Mouse (Mus musculus) layer of hippocampus, adult 8-10 months (tissue): ENCODE data around the gene Gpr65. TPM values are rescaled to one million over a fixed set of nuclear protein-coding genes. Genes with fewer than 3 reads are reported as not detected.
"Not testable (repeated sequence)": the region's sequence is repeated elsewhere in the genome, so short reads cannot be mapped to it uniquely, and the experiment has no call there.

Experiments
- DNase-seq, 2 experiments: peaks; one replicate each; pipeline ENCODE4 v3.0.0; 2022; ENCODE audit warnings: low spot score in 2 of 2
- total RNA-seq, 4 experiments: library from RNA; stranded (reverse); gene quantifications; 2 replicates each; pipeline ENCODE4 v1.2.4; 2022

Gpr65 gene
- total RNA-seq, 4 experiments from 2014 or later, result 2.7 TPM; not detected in 2

DNA sequence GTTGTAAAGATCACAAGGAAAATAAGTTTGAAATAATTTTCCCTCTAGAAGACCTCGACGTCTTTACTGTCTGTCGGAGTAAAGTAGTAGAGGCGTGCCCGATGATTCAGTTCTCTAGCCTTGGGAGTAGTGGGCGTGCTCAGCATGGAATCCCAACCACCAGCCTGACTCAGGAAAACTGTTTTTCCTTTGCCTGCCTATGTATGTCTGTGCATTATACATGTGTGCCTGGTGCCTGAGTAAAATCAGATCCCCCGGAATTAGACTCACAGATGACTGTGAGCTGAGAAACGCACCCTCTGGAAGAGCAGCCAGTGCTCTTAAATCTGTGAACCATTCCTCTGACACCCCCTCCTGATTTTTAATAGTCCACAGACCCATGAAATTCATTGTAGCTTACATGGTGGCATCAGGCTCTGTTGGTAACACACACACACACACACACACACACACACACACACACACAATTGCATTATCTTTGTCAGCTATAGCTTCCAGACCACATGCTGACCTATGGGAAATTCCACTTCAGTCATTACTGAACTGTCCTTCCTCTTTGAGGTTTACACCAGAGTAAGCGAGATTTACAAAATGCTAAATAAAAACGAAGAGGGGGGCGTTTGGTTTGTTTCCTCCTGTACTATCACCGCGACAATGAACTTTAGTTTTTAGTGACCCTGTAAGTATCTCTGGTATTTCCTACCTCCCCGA lies 14.5 kb downstream of the Gpr65 start:
- DNase-seq, result no peak

DNA sequence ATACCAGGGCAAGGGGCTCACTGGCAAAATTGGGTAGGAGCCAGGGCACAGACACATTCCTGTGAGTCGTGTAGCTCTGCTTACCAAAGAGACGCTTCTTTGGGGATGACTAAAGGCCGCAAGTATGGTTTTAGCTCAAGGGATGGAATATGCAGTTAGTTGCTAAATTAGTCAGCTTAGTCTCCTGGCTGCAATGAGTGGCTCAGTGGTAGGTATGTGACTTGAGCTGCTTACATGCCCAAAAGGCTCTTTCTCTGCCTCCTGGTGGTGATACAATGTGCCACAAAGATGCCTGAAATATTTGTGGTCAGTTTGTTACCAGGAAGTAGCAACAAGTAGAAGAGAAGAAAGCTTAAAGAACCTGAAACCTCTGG lies 15.0 kb downstream of the Gpr65 start:
- DNase-seq, result no peak

DNA sequence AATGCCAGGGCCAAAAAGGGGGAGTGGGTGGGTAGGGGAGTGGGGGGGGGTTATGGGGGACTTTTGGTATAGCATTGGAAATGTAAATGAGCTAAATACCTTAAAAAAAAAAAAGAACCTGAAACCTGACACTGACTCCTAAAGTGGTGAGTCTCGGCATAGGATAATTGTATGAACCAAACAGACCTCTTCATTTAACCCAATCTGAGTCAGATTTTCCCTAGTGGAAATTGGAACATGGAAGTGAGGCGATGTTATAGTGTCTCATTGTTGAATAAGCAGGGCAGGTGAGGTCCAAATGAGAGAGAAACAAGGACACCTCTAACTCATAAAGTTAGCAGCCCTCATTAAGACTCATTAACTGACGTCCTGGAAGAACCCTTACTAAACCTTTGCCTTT lies 16.0 kb downstream of the Gpr65 start:
- no peak for DNase-seq

DNA sequence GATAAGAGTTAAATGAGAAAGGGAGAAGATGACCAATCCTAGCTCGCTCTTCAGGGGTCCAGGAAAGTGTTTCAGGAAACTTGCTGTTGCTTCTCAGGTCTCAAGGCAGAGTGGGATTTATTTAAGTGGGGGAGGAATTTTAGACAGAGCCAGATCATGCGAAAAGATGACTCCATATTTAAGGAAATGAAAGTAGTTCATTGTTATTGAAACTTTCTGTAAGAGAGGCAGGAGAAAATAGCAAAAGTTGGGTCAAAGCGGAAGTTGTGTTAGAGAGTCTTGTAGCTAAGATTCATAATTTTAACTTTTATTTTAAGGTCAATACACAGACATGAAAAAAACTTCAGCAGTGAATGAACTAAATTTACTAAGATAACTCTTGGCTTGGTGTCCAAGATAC lies 22.0 kb downstream of the Gpr65 start:
- no peak for DNase-seq

DNA sequence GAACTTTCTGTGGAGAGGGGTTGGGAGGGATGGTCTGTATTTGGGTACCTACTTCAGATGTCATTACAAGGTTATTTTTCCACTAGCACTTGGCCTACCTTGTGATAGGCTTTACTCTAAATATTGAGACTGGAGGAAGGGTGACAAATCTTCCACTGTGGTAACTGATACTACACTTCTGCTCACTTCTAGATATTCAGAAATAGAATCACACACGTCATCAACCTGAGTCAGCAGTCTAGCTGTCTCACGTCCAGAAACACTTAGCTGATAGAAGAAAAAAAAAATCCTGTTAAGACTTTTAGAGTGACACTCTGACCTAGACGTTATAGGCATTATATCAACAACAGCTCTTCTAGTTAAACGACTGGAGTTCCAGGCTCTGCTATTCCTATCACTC lies 23.8 kb downstream of the Gpr65 start:
- no peak for DNase-seq

DNA sequence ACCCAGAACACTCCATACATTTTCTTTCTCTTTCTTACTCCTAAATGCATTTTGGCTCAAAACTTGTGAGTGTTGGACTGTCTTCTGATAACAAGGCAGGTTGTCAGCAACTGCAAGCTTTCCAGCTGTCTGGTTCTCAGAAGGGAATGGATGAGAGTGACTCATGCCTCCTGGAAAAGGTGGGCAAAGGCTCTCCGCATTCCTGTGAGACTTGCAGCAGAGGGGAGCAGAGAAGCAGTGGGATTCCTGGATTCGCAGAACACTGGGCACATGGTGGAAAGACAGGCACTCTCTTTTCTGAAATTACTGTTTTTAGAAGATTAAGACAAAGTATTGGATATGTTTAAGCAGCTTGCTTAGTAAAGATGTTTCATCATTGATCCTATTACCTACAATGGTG lies 25.8 kb downstream of the Gpr65 start:
- no peak for DNase-seq

DNA sequence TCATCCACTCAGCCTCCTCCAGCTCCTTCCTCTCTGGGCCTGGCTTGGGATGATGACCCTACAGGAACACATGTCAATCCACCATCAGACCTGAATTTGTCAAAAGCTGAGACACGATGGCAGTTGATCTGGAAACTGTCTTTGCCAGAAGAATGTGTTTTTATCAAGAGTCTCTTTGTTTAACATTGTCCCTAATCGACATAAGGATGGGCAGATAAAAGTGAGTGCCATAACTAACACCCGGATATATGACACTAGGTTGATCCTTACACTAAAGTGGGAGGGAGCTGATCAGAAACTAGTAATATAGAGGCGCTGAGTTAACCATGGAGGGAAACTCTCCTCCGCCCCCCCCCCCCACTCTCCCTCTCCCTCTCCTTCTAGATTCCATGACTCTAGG lies 33.5 kb downstream of the Gpr65 start:
- DNase-seq, result no peak

DNA sequence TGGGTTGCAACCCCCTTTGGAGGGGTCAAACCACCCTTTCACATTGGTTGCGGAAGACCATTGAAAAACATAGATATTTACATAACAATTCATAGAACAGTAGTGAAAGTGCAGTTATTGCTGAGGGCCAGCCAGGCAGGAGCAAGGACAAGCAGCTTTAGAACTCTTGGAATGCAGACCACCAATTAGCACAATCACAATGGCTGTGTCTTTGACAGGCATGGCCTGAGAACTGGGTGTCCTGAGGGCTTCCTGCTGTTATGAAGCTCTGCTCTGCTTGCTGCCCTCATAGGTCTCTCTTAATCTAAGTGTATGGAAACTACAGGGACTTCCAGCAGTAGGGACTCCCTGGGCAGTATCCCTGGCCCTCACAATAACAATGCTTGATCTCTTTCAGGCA lies 34.6 kb downstream of the Gpr65 start:
- DNase-seq, result no peak

DNA sequence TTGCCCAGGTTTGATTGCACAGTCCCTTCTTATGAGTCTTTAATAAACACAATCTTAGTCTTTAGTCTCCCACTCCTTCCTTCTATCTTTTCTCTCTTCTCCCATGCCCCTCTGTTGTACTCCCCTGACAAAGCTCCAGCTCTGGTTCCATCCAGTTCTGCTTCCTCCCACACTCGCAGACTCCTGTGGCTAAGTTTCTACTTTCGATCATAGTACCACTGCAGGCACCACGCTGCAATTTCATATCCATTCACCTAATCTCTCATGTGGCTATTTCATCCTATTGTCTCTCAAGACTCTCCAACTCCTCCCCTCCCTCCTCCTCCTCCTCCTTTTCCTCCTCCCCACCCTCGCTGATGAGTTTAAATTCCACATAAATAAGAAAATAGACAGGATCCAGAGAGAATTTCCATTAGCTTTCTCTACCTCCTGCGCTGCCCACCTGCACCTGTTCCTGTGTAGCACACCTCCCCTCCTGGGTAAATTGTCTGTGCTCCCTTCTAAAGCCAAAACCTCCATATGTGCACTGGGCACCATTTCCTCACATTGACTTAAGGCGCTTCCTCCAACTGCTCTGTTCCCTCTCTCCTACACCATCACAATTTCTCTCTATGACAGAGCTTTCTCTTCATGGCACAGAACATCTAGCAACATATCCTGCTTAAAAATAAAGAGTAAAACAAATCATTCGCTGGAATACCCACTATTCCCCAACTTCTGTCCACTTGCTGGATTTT lies 38.9 kb downstream of the Gpr65 start:
- peak; percentile 14 to 17 for DNase-seq

DNA sequence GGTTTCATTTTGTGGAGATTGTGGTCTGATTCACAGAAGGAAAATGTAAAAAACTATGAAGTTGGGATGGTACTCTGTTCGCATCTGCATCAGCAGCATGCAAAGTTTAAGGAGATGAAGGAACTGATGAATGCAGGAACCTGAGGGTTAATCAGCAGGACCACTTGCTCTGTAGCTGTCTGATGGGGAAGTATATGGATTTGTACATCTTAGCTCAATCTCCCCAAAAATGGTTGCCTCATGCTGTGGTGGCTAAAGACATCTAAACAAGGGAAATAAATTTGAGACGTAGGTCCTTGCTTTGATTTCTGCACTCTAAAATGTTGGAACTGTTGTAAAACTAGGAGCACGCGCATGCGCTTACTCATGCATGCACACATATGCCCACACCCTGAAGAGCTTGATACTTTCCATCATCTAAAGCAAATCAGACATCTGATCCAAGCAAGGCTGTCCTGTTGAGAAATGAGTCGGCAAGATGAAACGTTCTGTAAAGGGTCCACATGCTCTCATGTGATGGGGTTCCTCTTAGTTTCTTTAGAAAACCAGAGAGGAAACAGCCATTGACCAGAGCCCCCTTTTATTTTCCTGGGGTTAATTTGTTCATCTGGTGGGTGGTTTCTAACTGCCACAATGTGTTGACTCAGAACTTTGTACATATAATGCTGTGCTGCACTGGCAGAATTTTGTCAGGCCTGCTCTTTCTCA lies 43.1 kb downstream of the Gpr65 start:
- no peak for DNase-seq

DNA sequence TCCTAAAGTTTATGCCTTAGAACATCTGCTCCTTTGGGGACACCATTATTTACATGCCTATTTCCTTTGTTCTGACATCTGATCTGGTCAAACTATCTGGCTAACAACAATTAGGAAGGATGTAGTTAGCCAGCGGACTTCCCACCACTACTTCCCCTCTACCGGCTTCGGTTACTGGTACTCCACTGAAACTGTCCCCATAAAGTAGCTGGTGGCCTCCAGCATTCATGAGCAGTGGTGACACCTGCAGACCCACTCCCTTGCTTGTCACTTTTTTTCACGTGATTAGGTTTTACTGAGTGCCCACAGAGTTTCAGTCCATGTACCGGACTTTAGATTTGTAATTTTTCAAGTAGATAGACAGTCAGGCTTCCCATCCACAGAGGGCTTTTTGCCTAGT lies 47.5 kb downstream of the Gpr65 start:
- DNase-seq, result no peak

DNA sequence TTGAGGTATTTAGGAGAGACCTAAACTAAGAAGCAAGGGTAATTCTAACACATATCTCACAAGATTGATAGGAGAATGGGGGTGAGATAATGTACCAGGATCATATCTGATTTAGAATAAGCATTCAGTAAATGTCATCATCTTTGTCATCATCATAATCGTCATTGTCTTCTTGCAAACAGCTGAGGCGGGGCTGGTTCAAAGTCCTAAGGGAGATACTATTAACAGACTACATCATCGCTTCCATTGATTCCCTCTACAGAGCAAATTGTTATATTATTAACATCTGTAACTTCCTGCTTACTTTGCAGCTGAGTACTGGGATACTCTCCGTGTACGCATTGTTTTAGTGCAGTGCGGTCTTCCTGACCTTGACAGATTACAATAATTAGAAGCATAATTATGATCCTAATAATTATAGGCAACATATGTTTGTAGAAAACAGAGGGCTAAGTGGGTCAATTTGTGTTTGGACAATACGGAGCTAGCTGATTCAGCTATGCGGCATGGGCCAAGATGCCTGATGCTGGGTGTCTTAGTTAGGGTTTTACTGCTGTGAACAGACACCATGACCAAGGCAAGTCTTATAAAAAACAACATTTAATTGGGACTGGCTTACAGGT lies 49.4 kb downstream of the Gpr65 start:
- no peak for DNase-seq

DNA sequence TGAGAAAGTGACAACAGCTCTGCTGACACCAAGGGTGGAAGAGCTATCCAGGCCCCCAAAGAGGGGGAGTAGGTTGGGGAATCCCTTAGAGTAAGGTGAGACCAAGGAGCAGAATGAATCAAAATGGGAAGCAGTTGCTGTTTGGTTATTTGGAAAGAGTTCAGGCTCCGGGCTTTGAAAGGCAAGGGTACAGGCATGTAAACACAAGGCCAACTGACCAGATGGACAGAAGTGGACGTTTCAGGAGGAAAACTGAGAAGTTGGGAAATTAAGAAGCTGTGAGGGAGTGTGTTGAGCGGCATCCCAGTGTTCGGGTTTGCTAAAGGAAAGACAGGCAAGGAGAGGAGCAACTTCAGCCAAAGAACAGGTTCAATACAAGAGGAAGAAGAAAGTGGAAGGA lies 54.0 kb downstream of the Gpr65 start:
- no peak for DNase-seq

DNA sequence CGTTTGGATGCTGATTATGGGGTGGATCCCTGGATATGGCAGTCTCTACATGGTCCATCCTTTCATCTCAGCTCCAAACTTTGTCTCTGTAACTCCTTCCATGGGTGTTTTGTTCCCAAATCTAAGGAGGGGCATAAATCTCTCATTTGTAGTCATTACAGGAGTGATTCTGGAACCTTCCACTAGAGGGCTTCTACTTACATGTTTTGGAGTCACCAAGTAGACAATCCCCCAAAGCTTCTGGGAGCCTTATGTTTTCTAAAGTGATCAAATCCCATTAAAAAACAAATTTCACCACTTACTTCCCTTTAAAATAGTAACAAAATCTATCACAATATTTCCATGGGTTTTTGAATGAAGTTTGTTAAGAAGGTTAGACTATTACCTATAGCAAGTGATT lies 55.7 kb downstream of the Gpr65 start:
- not testable (repeated sequence) for DNase-seq

Other genes with a start within 250 kb of the Gpr65 start
- gene Galc, start 9.2 kb upstream of the Gpr65 start, total RNA-seq, result 10 to 100 TPM; 26.2 to 33.3 (median 28.6) TPM